Mouse (Mus musculus): ENCODE measurements around the gene Fbxo17.

Fbxo17 gene

DNA sequence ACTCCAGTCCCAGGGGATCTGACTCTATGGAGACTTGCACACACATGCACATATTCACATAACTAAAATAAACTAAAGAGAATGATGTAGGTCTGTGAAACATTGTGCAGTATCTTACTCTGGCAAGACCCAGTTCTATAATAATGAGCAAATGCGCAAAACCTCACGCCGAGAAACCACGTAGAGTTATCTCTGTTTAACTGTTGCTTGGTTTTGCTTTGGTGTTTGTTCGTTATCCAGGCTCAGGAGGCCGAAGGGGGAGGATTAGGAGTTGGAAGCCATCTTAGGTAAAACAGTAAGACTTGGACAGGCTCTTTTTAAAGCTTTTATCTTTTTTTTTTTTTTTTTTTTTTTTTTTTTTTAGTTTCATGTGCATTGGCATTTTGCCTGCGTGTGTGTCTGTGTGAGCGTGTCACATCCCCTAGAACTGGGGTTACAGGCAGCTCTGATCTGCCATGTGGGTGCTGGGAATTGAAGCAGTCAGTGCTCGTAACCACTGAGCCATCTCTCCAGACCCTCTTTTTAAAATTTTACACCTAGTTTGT lies 52.9 kb downstream of the Fbxo17 start:
- no peak for DNase-seq

DNA sequence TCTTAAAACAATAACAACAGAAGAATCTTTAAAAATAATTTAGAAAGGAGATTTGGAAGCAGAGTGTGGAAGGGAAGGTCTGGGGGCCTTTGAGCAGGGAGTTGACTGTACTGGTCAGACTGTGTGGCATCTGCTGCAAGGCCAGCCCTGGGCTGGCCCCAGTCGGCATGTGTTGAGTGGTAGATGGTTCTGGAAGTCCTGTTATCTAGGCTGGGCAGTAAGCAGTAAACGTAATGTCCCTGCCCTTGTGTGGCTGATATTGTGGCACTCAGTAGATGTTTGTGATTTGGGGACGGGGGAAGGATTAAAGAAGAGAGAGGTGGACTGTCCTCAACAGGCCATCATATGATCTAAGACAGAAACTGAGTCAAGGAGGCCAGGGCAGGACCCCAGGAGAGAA lies 53.7 kb downstream of the Fbxo17 start:
- DNase-seq, result no peak

DNA sequence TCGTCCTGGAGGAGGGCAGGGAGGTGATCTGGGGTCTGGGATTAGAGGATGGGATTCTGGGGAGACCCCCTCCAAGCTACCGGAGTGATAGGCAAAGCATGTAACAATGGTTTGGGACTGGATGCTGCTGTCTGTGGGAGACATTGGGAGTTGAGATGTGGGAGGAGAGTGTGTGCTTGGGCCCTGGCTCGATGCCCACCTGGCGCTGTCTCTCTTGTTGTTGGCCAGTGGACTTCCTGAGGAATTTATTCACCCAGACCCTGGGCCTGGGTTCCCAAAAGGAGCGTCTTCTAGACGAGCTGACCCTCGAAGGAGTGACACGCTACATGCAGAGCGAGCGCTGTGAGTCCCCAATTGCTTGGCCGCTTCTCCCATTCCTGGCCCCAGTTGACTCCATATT lies 55.3 kb downstream of the Fbxo17 start:
- no peak for DNase-seq

DNA sequence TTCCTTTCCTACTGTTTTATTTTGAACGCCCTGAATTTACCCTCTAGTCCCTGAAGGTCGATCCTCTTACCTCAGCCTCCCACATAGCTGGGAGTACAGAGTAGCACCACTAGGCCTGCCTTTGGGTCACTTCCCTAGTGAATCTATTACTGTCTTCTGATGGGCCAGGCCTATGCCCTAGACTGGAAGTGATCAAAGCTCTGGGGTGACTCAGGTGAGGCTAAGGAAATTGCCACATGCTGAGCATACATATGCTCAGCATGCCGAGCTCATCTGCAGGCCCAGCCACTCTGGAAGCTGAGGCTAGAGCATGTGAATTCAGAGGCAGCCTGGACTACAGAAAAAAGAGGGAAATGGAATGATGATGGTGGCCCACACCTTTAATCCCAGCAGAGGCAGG lies 56.6 kb downstream of the Fbxo17 start:
- DNase-seq, result no peak

DNA sequence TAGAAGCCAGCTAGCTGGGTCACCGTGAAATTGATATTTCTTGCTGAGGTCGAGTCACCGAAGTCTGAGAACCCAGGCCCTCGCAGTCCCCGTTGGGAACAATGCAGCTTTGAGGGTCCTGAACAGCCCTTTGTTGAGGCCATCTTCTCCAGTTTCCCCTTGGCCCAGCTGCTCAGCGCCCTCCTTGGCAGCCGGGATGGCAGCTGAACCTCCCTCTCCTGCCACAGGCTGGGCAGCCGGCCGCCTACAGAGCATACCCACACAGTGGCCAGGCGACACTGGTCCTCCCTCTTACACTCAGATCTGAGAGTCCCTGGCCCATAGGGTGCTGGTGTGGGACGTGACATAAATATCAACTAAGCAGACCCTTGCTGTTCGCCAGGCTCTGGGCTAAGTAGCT lies 57.6 kb downstream of the Fbxo17 start:
- no peak for DNase-seq

DNA sequence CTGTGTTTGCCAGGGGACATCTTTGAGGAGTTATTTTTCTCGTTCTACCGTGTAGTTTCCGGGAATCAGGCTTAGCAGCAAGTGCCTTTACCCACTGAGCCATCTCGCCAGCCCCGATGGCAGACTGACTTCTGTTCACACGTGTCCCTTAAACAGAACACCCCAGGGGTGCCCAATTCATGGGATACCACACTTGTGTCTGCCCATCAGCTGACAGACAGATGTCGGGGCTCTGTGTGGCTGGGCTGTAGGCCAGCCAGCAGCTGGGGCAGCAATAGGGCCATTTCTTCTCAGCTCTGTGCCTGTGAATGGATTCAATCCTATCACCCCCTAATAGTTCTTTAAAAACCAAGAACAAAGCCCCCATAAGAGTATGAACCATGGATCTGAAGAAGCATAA lies 58.5 kb downstream of the Fbxo17 start:
- no peak for DNase-seq

DNA sequence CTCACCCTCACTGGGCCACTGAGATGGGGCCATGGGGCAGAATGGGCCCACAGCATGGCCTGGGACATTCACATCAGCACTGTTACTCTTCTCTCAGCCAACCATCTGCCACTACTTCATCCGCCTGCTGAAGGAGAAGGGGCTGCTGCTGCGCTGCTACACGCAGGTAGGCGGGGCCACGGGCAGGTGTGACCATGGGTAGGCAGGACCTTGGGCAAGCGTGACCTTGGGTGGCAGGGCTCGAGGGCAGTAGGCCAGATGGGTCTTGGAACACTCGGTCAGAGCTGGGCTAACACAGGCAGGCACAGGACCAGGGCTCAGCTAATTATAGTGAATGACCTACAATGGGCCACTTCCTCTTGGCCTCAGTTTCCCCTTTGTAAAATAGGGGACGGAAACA lies 62.2 kb downstream of the Fbxo17 start:
- no peak for DNase-seq

DNA sequence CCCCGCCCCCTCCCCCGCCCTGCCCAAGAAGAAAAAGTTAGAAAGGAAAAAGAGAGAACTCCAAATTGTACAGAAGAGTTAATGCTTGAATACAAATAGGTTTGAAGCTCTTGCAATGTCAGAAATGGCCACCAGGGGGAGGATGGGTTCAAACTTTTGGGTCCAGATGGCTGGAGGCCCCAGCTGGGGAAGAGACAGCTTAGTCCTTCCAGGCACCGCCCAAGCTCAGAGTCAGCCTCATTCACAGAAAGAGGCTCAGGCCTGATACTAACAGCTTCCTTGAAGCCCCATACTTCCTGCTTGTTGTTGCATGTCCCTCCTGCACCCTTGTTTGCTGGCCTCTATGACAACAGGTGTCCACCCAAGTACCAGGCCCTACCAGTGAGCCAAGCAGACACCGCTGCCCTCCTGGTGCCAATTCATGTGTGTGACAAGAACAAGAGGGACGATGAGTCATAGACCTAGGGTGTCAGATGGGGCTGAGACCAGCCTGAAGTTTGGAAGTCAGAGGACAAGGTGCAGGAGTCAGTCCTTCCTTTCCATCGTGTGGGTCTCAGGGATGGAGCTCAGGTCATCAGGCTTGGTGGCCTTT lies 63.6 kb downstream of the Fbxo17 start:
- DNase-seq, result peak; percentile 48

DNA sequence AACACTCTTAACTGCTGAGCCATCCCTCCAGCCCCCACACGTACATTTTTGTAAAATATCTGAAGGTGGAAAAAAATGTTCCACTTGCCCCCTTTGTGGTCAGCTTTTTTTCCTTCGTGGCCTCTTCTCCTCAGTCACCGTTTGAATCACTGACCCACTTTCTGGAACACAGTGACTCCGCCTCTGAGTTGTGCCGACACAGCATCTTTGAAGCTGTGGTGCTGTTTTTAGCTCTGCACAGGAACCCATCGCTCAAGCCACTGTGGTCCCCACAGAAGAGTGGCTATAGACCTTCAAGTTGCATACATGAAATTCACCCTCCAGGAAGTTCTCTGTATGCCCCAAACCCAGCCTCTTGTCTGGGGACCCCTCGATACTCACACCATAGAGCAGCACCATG lies 64.3 kb downstream of the Fbxo17 start:
- no peak for DNase-seq

DNA sequence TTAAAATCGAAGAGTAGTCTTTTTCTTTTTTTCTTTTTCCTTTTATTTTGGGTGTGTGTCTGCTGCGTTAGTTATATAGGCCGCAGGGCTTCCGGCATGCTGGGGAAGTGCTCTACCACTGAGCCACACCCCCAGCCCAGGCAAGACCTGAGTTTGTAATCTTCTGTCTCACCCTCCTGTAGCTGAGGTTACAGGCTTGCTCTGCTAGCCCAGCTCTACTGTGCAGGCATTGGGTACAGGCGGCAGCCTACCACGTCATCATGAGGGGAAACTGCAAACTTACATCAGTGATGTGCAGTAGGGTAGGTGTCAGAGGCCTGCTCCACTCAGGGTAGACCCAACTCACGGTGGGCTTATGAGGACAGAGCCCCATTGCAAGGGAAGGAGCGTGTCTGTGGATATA lies 64.7 kb downstream of the Fbxo17 start:
- no peak for DNase-seq

DNA sequence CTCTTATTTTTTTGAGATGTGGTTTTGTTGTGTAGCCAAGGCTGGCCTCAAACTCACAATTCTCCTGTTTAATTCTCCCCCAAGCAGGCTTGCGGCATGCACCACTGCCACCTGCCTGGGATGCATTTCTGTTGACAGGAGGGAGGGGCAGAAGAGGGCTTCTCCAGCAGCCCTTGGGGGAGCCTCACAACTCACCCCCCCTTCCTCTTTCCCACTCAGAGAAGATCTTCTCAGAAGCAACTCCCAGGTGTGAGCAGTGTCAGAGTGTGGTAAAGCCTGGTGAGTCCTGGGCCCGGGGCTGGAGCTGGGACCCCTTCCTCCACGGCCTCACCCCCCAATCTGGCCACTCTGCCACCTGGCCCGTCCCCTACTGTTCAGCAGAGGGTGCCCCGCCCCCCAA lies 68.6 kb downstream of the Fbxo17 start:
- no peak for DNase-seq

Measured in kidney, adult 11 months (tissue).